Mouse (Mus musculus): ENCODE results near the gene Gpr89. TPM values are rescaled to one million over a fixed set of nuclear protein-coding genes. Genes with fewer than 3 reads are reported as not detected.

The Gpr89 gene
- polyA plus RNA-seq, 1 experiment = 0.18 TPM

DNA sequence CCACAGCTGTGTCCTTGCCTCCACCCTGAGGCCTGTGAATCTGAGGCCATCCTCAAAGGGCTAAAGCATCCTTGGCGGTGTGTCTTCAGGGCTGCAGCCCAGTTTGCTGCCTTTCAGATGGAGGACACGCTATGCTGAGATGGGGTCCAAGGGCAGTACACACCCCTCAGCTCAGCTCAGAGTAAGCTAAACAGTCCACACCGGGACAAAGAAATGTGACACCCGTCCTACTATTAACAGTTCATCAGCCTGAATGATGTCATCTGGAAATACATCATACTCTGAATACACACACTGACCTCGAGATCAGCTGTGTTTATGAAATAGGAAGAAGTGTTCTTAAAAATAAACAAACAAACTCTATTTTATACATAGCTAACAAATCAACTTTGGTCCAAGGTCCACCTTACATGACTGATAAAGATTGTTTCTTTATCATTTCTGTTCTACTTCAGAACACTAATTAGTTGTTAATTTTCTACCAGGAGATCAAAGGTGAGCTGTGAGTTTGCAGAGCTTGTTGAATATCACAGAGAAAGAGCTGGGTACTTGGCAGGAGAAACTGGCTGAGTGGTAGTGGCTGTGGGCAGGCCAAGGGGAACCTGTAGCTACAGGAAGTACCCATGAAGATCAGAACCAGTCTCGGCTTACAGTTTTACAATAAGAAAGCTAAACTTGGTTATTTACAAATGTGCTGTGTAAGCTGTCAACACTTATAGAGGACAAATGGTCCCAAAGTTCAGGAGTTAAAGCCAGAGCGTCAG lies 30.2 kb downstream of the Gpr89 start:
- TF ChIP-seq TAL1 (IDR thresholded peaks at IDR 0.05; ENCODE audit: low read length) (no peak), GATA1 (IDR thresholded peaks at IDR 0.05; ENCODE audit: low read length) (no peak)
- no peaks in the 10 kb centered on the region for H3K9me3 ChIP-seq (ENCODE audit: control insufficient read depth, low read length)
- no peaks in the 10 kb centered on the region for H3K27me3 ChIP-seq (ENCODE audit: control insufficient read depth)
- H3K4me3 ChIP-seq (replicated peaks) = no peak overlapping the region
- no peaks in the 10 kb centered on the region for H3K4me1 ChIP-seq (ENCODE audit: control insufficient read depth)
- peaks cover 84% of the 10 kb centered on the region for H3K36me3 ChIP-seq (ENCODE audit: control insufficient read depth)

DNA sequence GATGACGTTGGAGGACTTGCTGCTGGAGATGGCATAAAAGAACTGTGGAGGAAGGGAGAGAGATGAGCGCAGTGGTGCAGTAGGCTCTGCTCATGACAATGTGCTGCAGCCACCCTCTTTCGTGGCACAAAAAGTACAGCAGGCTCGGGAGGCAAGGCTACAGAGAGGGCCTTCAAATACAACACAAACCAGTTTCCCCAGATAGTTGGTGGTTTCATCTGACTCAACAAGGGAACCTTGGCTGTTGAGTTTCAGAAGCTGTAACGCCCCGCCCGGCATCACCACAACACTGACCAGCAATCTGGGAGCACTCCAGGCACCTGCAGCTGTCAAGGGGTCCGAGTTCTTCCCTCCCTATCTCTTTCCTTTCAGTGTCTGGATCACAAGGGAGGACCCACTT lies 32.6 kb downstream of the Gpr89 start:
- TF ChIP-seq TAL1 (IDR thresholded peaks at IDR 0.05; ENCODE audit: low read length) (no peak), GATA1 (IDR thresholded peaks at IDR 0.05; ENCODE audit: low read length) (no peak)
- Histone ChIP-seq H3K27me3 (ENCODE audit: control insufficient read depth) (no peaks in the 10 kb centered on the region), H3K4me1 (ENCODE audit: control insufficient read depth) (no peaks in the 10 kb centered on the region), H3K4me3 (replicated peaks) (no peak overlapping the region), H3K36me3 (ENCODE audit: control insufficient read depth) (peaks cover 86% of the 10 kb centered on the region), H3K9me3 (ENCODE audit: control insufficient read depth, low read length) (no peaks in the 10 kb centered on the region)

DNA sequence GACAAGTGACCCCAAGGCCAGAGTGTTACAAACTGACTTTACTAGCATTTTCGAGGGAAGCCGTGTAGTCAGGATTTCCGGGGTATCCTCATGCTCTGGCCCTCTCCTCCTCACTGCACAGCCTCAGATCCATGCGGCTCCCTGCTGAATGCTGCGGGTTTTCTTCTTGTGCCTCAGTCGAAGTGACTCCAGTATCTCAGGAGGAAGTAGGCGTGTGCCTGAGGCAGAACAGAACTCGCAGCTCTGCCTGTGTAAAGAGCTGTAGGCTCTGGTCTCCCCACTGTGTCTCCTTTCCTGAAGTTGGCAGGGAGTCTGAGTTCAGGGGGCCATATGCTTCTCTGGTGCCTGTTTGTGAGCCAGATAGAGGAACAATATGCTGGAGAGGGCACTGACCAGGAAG lies 34.1 kb downstream of the Gpr89 start:
- H3K36me3 ChIP-seq (ENCODE audit: control insufficient read depth) = peaks cover 77% of the 10 kb centered on the region
- H3K9me3 ChIP-seq (ENCODE audit: control insufficient read depth, low read length) = no peaks in the 10 kb centered on the region
- no peaks in the 10 kb centered on the region for H3K27me3 ChIP-seq (ENCODE audit: control insufficient read depth)
- no peak for TF ChIP-seq GATA1 (IDR thresholded peaks at IDR 0.05; ENCODE audit: low read length)
- TF ChIP-seq TAL1 (IDR thresholded peaks at IDR 0.05; ENCODE audit: low read length) = no peak
- H3K4me1 ChIP-seq (ENCODE audit: control insufficient read depth) = no peaks in the 10 kb centered on the region
- H3K4me3 ChIP-seq (replicated peaks) = no peak overlapping the region

DNA sequence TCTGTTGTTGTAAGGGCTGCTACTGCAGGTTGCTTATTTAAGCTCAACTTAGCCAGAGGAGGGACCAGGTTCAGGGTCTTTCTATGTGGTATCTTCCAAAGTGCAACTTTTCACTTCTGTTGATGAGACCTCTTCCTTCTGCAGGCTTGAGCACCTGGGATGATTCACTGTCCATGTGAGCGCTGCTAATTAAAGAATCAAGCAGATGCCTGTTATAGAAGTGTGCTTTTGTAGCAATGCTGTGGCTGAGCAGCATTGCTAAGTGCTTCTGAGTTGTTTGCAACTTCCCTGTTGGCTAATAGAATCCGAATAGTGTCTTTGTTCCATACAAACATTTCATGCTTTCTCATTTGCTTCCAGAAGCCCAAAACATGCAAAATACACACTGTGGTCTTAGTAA lies 34.9 kb downstream of the Gpr89 start:
- TF ChIP-seq GATA1 (IDR thresholded peaks at IDR 0.05; ENCODE audit: low read length) = no peak
- no peak for TF ChIP-seq TAL1 (IDR thresholded peaks at IDR 0.05; ENCODE audit: low read length)

DNA sequence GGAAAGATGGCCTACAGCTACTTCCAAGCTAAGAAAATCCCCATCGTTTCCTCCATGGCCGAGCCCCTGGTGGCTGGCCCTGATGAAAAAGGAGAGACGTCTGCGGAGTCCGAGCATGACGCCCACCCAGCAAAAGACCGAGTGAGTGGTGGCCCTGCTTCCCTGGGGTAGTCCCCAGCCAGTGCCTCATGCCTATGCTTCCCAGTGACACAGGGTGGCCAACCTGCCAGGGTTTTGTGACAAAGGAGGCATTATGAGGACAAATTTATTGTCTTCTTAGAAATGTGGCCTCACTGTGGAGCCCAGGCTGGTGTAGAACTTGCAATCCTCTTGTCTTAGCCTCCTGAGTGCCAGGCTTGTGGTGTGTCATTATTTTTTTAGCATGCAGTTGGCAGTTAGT lies 36.1 kb downstream of the Gpr89 start:
- Histone ChIP-seq H3K9me3 (ENCODE audit: control insufficient read depth, low read length) (no peaks in the 10 kb centered on the region), H3K4me1 (ENCODE audit: control insufficient read depth) (no peaks in the 10 kb centered on the region), H3K36me3 (ENCODE audit: control insufficient read depth) (peaks cover 61% of the 10 kb centered on the region), H3K27me3 (ENCODE audit: control insufficient read depth) (no peaks in the 10 kb centered on the region), H3K4me3 (replicated peaks) (no peak overlapping the region)
- TF ChIP-seq TAL1 (IDR thresholded peaks at IDR 0.05; ENCODE audit: low read length) = no peak
- no peak for TF ChIP-seq GATA1 (IDR thresholded peaks at IDR 0.05; ENCODE audit: low read length)

More for the DNA sequence above, 34.9 kb downstream of the Gpr89 start:
- Histone ChIP-seq H3K36me3 (ENCODE audit: control insufficient read depth) (peaks cover 71% of the 10 kb centered on the region), H3K9me3 (ENCODE audit: control insufficient read depth, low read length) (no peaks in the 10 kb centered on the region), H3K27me3 (ENCODE audit: control insufficient read depth) (no peaks in the 10 kb centered on the region), H3K4me3 (replicated peaks) (no peak overlapping the region), H3K4me1 (ENCODE audit: control insufficient read depth) (no peaks in the 10 kb centered on the region)

DNA sequence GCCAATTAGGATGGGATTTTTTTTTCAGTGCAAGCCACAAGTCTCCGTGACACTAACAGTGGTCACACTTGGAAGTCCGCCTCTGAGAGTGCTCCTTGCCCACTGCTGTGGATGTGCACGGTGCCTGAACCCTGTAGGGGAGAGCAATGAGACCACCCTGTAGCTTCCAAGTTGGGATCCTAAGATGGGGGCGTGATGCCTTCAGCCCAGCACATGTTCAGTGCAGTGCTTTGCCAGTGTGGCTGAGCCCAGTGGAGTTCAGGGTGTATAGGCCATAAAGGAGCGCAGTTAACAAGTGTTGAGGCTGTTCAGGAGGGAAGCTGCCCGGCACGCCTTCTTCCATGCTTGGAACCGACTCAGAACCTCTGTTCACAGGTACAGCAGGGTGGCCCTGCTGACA lies 36.6 kb downstream of the Gpr89 start:
- no peaks in the 10 kb centered on the region for H3K4me1 ChIP-seq (ENCODE audit: control insufficient read depth)
- H3K27me3 ChIP-seq (ENCODE audit: control insufficient read depth) = no peaks in the 10 kb centered on the region
- H3K4me3 ChIP-seq (replicated peaks) = no peak overlapping the region
- H3K9me3 ChIP-seq (ENCODE audit: control insufficient read depth, low read length) = no peaks in the 10 kb centered on the region
- peaks cover 56% of the 10 kb centered on the region for H3K36me3 ChIP-seq (ENCODE audit: control insufficient read depth)
- TF ChIP-seq TAL1 (IDR thresholded peaks at IDR 0.05; ENCODE audit: low read length) = no peak
- no peak for TF ChIP-seq GATA1 (IDR thresholded peaks at IDR 0.05; ENCODE audit: low read length)

DNA sequence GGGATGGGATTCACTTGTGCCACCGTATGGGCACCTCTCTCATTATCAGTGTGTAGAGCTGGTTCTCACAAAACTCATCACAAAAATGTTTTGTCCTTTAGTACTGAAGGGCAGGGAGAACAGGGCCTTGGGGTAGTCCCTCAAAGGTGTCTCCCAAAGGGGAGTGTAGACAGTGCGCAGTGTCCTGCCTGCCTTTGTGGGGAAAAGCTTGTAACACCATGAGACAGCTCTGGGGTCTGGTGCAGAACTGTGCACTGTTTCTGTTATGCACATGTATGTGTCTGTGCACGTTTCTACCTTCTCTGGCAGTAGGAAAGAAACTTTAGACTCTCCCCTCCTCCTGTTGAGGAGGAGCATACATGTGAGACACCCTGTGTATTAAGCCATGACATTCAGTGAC lies 37.3 kb downstream of the Gpr89 start:
- Histone ChIP-seq H3K9me3 (ENCODE audit: control insufficient read depth, low read length) (no peaks in the 10 kb centered on the region), H3K4me1 (ENCODE audit: control insufficient read depth) (no peaks in the 10 kb centered on the region), H3K4me3 (replicated peaks) (no peak overlapping the region), H3K27me3 (ENCODE audit: control insufficient read depth) (no peaks in the 10 kb centered on the region), H3K36me3 (ENCODE audit: control insufficient read depth) (peaks cover 50% of the 10 kb centered on the region)
- no peak for TF ChIP-seq GATA1 (IDR thresholded peaks at IDR 0.05; ENCODE audit: low read length)

DNA sequence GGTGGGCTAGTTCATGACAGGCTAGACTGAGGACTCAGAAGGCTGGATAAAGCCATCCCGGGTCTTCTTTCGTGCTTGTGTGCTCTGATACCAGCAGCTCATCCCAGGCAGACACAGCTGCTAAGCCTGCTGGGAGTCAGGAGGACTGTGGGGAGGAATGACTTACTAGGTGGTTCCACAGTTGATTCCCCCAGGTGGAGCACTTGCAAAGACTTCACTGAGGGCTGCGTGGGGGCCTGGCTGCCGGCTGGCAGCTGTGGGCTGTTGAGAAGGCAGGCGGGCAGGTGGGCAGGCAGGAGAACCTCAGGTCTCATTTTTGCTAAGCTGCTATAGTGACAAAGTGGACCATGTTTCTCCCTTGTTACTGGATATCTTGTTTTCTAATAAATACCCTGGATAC lies 44.6 kb downstream of the Gpr89 start:
- H3K4me1 ChIP-seq (ENCODE audit: control insufficient read depth) = no peaks in the 10 kb centered on the region
- no peaks in the 10 kb centered on the region for H3K27me3 ChIP-seq (ENCODE audit: control insufficient read depth)
- TF ChIP-seq GATA1 (IDR thresholded peaks at IDR 0.05; ENCODE audit: low read length) = no peak
- no peak for TF ChIP-seq TAL1 (IDR thresholded peaks at IDR 0.05; ENCODE audit: low read length)
- no peak overlapping the region for H3K4me3 ChIP-seq (replicated peaks)
- H3K36me3 ChIP-seq (ENCODE audit: control insufficient read depth) = peaks cover 4% of the 10 kb centered on the region
- no peaks in the 10 kb centered on the region for H3K9me3 ChIP-seq (ENCODE audit: control insufficient read depth, low read length)

DNA sequence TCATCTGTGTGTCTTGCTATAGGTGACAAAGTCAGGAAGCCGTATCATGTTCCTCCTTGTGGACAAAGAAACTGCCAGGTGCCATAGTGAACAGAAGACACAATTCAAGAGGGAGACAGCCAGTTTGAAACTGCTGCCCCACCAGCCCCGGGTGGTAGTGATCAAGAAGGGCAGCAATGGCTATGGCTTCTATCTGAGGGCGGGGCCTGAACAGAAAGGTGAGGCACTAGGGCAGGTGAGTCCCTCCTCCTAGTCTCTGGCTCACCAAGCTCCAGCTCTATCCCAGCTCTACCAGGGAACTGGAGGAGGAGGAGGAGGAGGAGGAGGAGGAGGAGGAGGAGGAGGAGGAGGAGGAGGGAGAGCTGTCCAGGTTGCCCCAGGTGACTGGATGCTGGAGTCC lies 49.3 kb downstream of the Gpr89 start:
- TF ChIP-seq GATA1 (IDR thresholded peaks at IDR 0.05; ENCODE audit: low read length) = no peak
- no peak for TF ChIP-seq TAL1 (IDR thresholded peaks at IDR 0.05; ENCODE audit: low read length)
- H3K27me3 ChIP-seq (ENCODE audit: control insufficient read depth) = no peaks in the 10 kb centered on the region
- no peak overlapping the region for H3K4me3 ChIP-seq (replicated peaks)
- no peaks in the 10 kb centered on the region for H3K9me3 ChIP-seq (ENCODE audit: control insufficient read depth, low read length)
- H3K36me3 ChIP-seq (ENCODE audit: control insufficient read depth) = peaks cover 4% of the 10 kb centered on the region
- H3K4me1 ChIP-seq (ENCODE audit: control insufficient read depth) = peaks cover 5% of the 10 kb centered on the region

DNA sequence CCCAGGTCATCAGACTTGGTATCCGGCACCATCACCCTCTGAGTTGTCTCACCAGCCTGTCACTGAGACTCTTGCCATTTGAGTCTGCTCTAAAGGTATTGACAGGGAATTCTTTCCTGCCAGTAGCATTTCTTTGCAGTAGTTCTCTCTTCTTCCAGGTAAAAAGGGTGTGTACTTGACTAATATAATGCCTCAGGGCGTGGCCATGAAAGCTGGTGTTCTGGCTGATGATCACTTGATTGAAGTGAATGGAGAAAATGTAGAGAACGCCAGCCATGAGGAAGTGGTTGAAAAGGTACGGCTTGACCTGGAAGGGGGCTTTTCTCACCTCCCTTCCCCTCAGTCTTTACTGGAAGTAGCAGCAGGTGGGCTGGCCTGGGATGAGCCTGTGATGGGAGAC lies 50.8 kb downstream of the Gpr89 start:
- Histone ChIP-seq H3K9me3 (ENCODE audit: control insufficient read depth, low read length) (no peaks in the 10 kb centered on the region), H3K4me1 (ENCODE audit: control insufficient read depth) (peaks cover 5% of the 10 kb centered on the region), H3K36me3 (ENCODE audit: control insufficient read depth) (no peaks in the 10 kb centered on the region; the same call in 1 of the 2 replicates), H3K4me3 (replicated peaks) (no peak overlapping the region), H3K27me3 (ENCODE audit: control insufficient read depth) (no peaks in the 10 kb centered on the region)
- TF ChIP-seq TAL1 (IDR thresholded peaks at IDR 0.05; ENCODE audit: low read length) (no peak), GATA1 (IDR thresholded peaks at IDR 0.05; ENCODE audit: low read length) (no peak)

All from erythroblast, embryonic 14.5 days (primary cell).